Mouse (Mus musculus): ENCODE results near the gene Ugt2a3. TPM values are rescaled to one million over a fixed set of nuclear protein-coding genes. Genes with fewer than 3 reads are reported as not detected.
"Not testable (repeated sequence)": the region's sequence is repeated elsewhere in the genome, so short reads cannot be mapped to it uniquely, and the experiment has no call there.

Gene Ugt2a3
- 0.07 and 0.09 TPM in 2 replicates for polyA plus RNA-seq (2015; fragmentation: Nextera tagmentation; extraction: Ambion mirVana)

- 56% methylated on average over 11 of the region's 11 CpGs for WGBS (ENCODE audit: insufficient replicate concordance)
- Histone ChIP-seq H3K4me3 (ENCODE audit: low read depth, low read length) (no peak within 1 kb of the TSS), H3K9ac (ENCODE audit: low read depth, low read length) (no peak within 1 kb of the TSS), H3K27ac (ENCODE audit: low read length) (no peak within 1 kb of the TSS), H3K36me3 (ENCODE audit: control insufficient read depth, insufficient read depth) (no peaks in the 10 kb centered on the region), H3K4me1 (ENCODE audit: control insufficient read depth, low read depth, low read length) (no peaks in the 10 kb centered on the region), H3K4me2 (ENCODE audit: low read depth, low read length) (no peak within 1 kb of the TSS), H3K9me3 (replicated peaks; ENCODE audit: control insufficient read depth, low read length) (no peaks in the 10 kb centered on the region), H3K27me3 (ENCODE audit: control insufficient read depth, insufficient read depth, low read depth, low read length) (no peaks in the 10 kb centered on the region)
- no peak for ATAC-seq (ENCODE audit: low read depth)
Measured at GRCm38 (mm10) chr5:87336961-87337697, at the start of gene Ugt2a3. Gene Ugt2a3 (minus strand): TSS chr5:87337195.

GRCm38 (mm10) chr5:87380234-87380633 lies 43.2 kb upstream of the Ugt2a3 start:
- Histone ChIP-seq H3K4me2 (ENCODE audit: low read depth, low read length) (no peak overlapping the region), H3K36me3 (ENCODE audit: control insufficient read depth, insufficient read depth) (no peaks in the 10 kb centered on the region), H3K9me3 (replicated peaks; ENCODE audit: control insufficient read depth, low read length) (no peaks in the 10 kb centered on the region), H3K4me3 (ENCODE audit: low read depth, low read length) (no peak overlapping the region), H3K4me1 (ENCODE audit: control insufficient read depth, low read depth, low read length) (no peaks in the 10 kb centered on the region), H3K27me3 (ENCODE audit: control insufficient read depth, insufficient read depth, low read depth, low read length) (no peaks in the 10 kb centered on the region), H3K9ac (ENCODE audit: low read depth, low read length) (no peak overlapping the region), H3K27ac (ENCODE audit: low read length) (no peak overlapping the region)
- ATAC-seq (ENCODE audit: low read depth) = no peak
- WGBS (ENCODE audit: insufficient replicate concordance) = 53% methylated on average over 2 of the region's 2 CpGs

GRCm38 (mm10) chr5:87379825-87380224 lies 42.8 kb upstream of the Ugt2a3 start:
- Histone ChIP-seq H3K27me3 (ENCODE audit: control insufficient read depth, insufficient read depth, low read depth, low read length) (no peaks in the 10 kb centered on the region), H3K4me3 (ENCODE audit: low read depth, low read length) (no peak overlapping the region), H3K9me3 (replicated peaks; ENCODE audit: control insufficient read depth, low read length) (no peaks in the 10 kb centered on the region), H3K9ac (ENCODE audit: low read depth, low read length) (no peak overlapping the region), H3K36me3 (ENCODE audit: control insufficient read depth, insufficient read depth) (no peaks in the 10 kb centered on the region), H3K4me2 (ENCODE audit: low read depth, low read length) (no peak overlapping the region), H3K27ac (ENCODE audit: low read length) (no peak overlapping the region), H3K4me1 (ENCODE audit: control insufficient read depth, low read depth, low read length) (no peaks in the 10 kb centered on the region)
- ATAC-seq (ENCODE audit: low read depth) = no peak

GRCm38 (mm10) chr5:87375874-87376383 lies 38.9 kb upstream of the Ugt2a3 start:
- 66% methylated on average over 3 of the region's 3 CpGs for WGBS (ENCODE audit: insufficient replicate concordance)
- Histone ChIP-seq H3K36me3 (ENCODE audit: control insufficient read depth, insufficient read depth) (no peaks in the 10 kb centered on the region), H3K9ac (ENCODE audit: low read depth, low read length) (no peak overlapping the region), H3K27me3 (ENCODE audit: control insufficient read depth, insufficient read depth, low read depth, low read length) (no peaks in the 10 kb centered on the region), H3K4me1 (ENCODE audit: control insufficient read depth, low read depth, low read length) (no peaks in the 10 kb centered on the region), H3K9me3 (replicated peaks; ENCODE audit: control insufficient read depth, low read length) (no peaks in the 10 kb centered on the region), H3K27ac (ENCODE audit: low read length) (no peak overlapping the region), H3K4me2 (ENCODE audit: low read depth, low read length) (no peak overlapping the region), H3K4me3 (ENCODE audit: low read depth, low read length) (no peak overlapping the region)
- ATAC-seq (ENCODE audit: low read depth) = no peak

GRCm38 (mm10) chr5:87373502-87373863 lies 36.5 kb upstream of the Ugt2a3 start:
- H3K4me2 ChIP-seq (ENCODE audit: low read depth, low read length) = no peak overlapping the region
- no peaks in the 10 kb centered on the region for H3K9me3 ChIP-seq (replicated peaks; ENCODE audit: control insufficient read depth, low read length)
- WGBS (ENCODE audit: insufficient replicate concordance) = 32% methylated on average over 1 of the region's 1 CpGs
- no peaks in the 10 kb centered on the region for H3K4me1 ChIP-seq (ENCODE audit: control insufficient read depth, low read depth, low read length)
- no peak overlapping the region for H3K4me3 ChIP-seq (ENCODE audit: low read depth, low read length)
- H3K27me3 ChIP-seq (ENCODE audit: control insufficient read depth, insufficient read depth, low read depth, low read length) = no peaks in the 10 kb centered on the region
- no peak overlapping the region for H3K9ac ChIP-seq (ENCODE audit: low read depth, low read length)
- no peaks in the 10 kb centered on the region for H3K36me3 ChIP-seq (ENCODE audit: control insufficient read depth, insufficient read depth)
- ATAC-seq (ENCODE audit: low read depth) = no peak
- no peak overlapping the region for H3K27ac ChIP-seq (ENCODE audit: low read length)

- H3K4me3 ChIP-seq (ENCODE audit: low read depth, low read length); H3K4me1 ChIP-seq (ENCODE audit: control insufficient read depth, low read depth, low read length); H3K9me3 ChIP-seq (replicated peaks; ENCODE audit: control insufficient read depth, low read length); H3K9ac ChIP-seq (ENCODE audit: low read depth, low read length); H3K27ac ChIP-seq (ENCODE audit: low read length); H3K27me3 ChIP-seq (ENCODE audit: control insufficient read depth, insufficient read depth, low read depth, low read length); H3K36me3 ChIP-seq (ENCODE audit: control insufficient read depth, insufficient read depth); H3K4me2 ChIP-seq (ENCODE audit: low read depth, low read length): not testable (repeated sequence)
- 34% methylated on average over 4 of the region's 4 CpGs for WGBS (ENCODE audit: insufficient replicate concordance)
- ATAC-seq (ENCODE audit: low read depth) = 0 out of 2 replicates have a peak, but pooled peaks have one; percentile 35
Measured at GRCm38 (mm10) chr5:87372788-87373501, 36.0 kb upstream of the Ugt2a3 start.

GRCm38 (mm10) chr5:87350350-87350749 lies 13.4 kb upstream of the Ugt2a3 start:
- ATAC-seq (ENCODE audit: low read depth) = no peak

GRCm38 (mm10) chr5:87349150-87349549 lies 12.2 kb upstream of the Ugt2a3 start:
- not testable (repeated sequence) for H3K4me3 ChIP-seq (ENCODE audit: low read depth, low read length); ATAC-seq (ENCODE audit: low read depth); H3K36me3 ChIP-seq (ENCODE audit: control insufficient read depth, insufficient read depth); H3K27me3 ChIP-seq (ENCODE audit: control insufficient read depth, insufficient read depth, low read depth, low read length); H3K27ac ChIP-seq (ENCODE audit: low read length); H3K9me3 ChIP-seq (replicated peaks; ENCODE audit: control insufficient read depth, low read length); H3K4me2 ChIP-seq (ENCODE audit: low read depth, low read length); H3K4me1 ChIP-seq (ENCODE audit: control insufficient read depth, low read depth, low read length); H3K9ac ChIP-seq (ENCODE audit: low read depth, low read length)
- 60% methylated on average over 1 of the region's 1 CpGs for WGBS (ENCODE audit: insufficient replicate concordance)

More at GRCm38 (mm10) chr5:87350350-87350749, 13.4 kb upstream of the Ugt2a3 start:
- WGBS (ENCODE audit: insufficient replicate concordance) = 29% methylated on average over 1 of the region's 1 CpGs
- Histone ChIP-seq H3K27ac (ENCODE audit: low read length) (no peak overlapping the region), H3K36me3 (ENCODE audit: control insufficient read depth, insufficient read depth) (no peaks in the 10 kb centered on the region), H3K4me2 (ENCODE audit: low read depth, low read length) (no peak overlapping the region), H3K4me1 (ENCODE audit: control insufficient read depth, low read depth, low read length) (no peaks in the 10 kb centered on the region), H3K9me3 (replicated peaks; ENCODE audit: control insufficient read depth, low read length) (no peaks in the 10 kb centered on the region), H3K4me3 (ENCODE audit: low read depth, low read length) (no peak overlapping the region), H3K9ac (ENCODE audit: low read depth, low read length) (no peak overlapping the region), H3K27me3 (ENCODE audit: control insufficient read depth, insufficient read depth, low read depth, low read length) (no peaks in the 10 kb centered on the region)

GRCm38 (mm10) chr5:87347479-87348078 lies 10.6 kb upstream of the Ugt2a3 start:
- H3K4me1 ChIP-seq (ENCODE audit: control insufficient read depth, low read depth, low read length); H3K36me3 ChIP-seq (ENCODE audit: control insufficient read depth, insufficient read depth); H3K9me3 ChIP-seq (replicated peaks; ENCODE audit: control insufficient read depth, low read length); H3K9ac ChIP-seq (ENCODE audit: low read depth, low read length); H3K4me3 ChIP-seq (ENCODE audit: low read depth, low read length); H3K4me2 ChIP-seq (ENCODE audit: low read depth, low read length); ATAC-seq (ENCODE audit: low read depth); H3K27ac ChIP-seq (ENCODE audit: low read length); H3K27me3 ChIP-seq (ENCODE audit: control insufficient read depth, insufficient read depth, low read depth, low read length): not testable (repeated sequence)
- WGBS (ENCODE audit: insufficient replicate concordance) = 50% methylated on average over 2 of the region's 2 CpGs
